Mouse (Mus musculus): ENCODE data around the gene Plxnc1.

DNA sequence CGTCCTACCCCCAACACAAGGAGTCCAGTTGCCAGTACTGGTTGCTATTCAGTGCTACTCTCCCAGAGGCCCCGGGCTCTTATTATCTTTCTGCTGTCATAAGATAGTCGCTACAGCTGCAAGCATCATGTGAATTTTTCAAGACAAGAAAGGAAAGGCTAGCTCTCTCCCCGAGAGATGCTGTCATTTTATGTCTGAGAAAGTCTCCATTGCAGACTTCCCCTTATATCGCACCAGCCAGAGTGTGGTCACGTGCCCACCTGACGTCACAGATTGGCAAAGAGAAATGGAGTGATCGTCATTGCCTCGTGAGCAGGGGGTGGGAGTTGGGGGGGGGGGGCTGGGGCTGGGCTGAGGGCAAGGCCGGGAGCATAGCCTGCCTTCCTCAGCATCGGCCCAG lies 16.6 kb upstream of the Plxnc1 start:
- TF ChIP-seq CTCF (IDR thresholded peaks at IDR 0.05; ENCODE audit: extremely low read depth, insufficient read depth, insufficient read length, insufficient replicate concordance) = no peak
- TF ChIP-seq POLR2A (IDR thresholded peaks at IDR 0.05; ENCODE audit: low read depth, low read length) = no peak

All from spleen, adult 2 months (tissue).